Mouse (Mus musculus) CD8-positive naive resting alpha-beta T cell, adult 57 days (primary cell): ENCODE measurements around the gene Caap1. TPM values are rescaled to one million over a fixed set of nuclear protein-coding genes. Genes with fewer than 3 reads are reported as not detected.

ENCODE experiments used
- total RNA-seq: library from RNA; stranded (reverse); gene quantifications from one replicate; pipeline ENCODE4 v1.2.4, GENCODE M21; 2023

The Caap1 gene
- 11.4 TPM for total RNA-seq

DNA sequence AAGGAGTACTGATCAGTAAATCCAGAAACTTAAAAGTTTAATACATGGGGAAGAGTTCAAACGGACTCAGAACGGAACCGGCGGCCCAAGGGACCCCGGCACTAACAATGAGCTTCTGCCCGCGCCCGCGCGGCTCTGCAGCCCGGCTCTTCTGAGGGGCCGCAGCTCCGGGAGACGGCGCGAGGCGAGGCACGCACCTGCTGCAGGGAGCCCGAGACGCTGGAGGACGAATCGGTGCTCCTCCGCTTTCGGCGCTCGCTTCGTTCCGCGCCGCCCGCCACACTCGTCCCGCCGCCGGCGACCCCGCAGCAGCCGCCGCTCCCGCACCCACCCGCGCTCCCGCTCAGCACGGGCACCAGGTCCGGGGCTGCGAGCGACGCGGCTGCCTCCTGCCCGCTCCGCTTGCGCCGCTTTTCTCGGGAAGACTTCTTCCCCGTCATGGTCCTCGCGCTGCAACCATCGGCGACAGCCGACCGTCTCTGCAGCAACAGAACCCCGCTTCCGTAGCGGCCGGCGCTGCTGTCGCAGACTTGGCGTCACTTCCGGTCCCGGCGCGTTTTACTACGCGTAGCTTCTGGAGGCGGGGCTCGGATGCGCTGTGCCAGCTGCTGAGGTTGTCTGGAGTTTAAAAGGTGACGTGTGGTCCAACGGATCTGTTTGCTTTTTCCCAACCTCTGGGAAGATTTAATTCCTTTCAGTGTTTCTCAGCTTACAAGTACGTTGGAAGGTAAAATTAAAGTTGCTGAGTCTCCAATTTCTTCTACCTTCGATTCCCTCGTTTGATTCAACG, at the start of gene Caap1, which contains the start of gene Gm10306:
TSS of gene Caap1 (minus strand) at position 532 of the 790 bp plus-strand sequence.
TSS of gene Gm10306 (plus strand) at position 282 of the 790 bp plus-strand sequence.

DNA sequence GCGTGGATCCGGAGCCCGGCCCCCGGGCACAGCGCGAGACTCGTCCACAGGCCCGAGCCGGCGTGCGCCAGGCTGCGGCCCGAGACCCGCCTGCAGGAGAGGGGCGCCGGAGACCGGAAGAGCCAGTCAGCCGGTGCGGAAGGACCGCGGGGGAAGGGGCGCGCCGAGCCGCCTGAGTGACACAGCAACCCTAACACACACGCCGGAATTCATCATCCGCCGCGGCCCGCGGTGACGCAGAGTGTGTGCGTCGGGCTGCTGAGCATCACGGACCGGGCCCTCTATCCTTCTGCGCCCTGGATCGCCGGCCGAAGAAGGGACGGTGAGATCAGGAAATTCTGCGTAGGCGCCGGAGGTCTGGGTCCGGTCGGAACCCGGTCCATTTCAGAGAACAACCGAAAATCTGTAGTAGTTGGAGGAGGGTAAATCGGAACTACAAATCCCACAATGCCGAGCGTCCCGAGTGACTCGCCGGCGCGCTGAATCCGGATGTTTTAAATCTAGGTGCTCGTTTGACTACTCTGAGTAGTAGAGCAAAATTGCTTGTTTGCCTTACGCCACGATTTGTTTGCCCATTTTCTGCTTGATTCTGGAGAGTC, 46.5 kb upstream of the Caap1 start, which contains the start of gene Plaa:
TSS of gene Plaa (minus strand) at position 214 of the 599 bp plus-strand sequence.

Other genes starting within 250 kb of the Caap1 start
- not detected for gene Gm10306, start 250 bp downstream of the Caap1 start, total RNA-seq
- gene Plaa, start 46.4 kb upstream of the Caap1 start, total RNA-seq, result 45.0 TPM
- 2.8 TPM for gene Ift74, start 57.7 kb upstream of the Caap1 start, total RNA-seq
- gene Lrrc19, start 93.3 kb upstream of the Caap1 start, total RNA-seq, result not detected
- not detected for gene Tek, start 182.5 kb upstream of the Caap1 start, total RNA-seq